Mouse (Mus musculus): ENCODE data around the gene Ncoa1. TPM values are rescaled to one million over a fixed set of nuclear protein-coding genes. Genes with fewer than 3 reads are reported as not detected.

Gene Ncoa1
- 16.4 and 21.0 TPM in 2 replicates for polyA plus RNA-seq (2015; fragmentation: Nextera tagmentation; extraction: Ambion mirVana)

DNA sequence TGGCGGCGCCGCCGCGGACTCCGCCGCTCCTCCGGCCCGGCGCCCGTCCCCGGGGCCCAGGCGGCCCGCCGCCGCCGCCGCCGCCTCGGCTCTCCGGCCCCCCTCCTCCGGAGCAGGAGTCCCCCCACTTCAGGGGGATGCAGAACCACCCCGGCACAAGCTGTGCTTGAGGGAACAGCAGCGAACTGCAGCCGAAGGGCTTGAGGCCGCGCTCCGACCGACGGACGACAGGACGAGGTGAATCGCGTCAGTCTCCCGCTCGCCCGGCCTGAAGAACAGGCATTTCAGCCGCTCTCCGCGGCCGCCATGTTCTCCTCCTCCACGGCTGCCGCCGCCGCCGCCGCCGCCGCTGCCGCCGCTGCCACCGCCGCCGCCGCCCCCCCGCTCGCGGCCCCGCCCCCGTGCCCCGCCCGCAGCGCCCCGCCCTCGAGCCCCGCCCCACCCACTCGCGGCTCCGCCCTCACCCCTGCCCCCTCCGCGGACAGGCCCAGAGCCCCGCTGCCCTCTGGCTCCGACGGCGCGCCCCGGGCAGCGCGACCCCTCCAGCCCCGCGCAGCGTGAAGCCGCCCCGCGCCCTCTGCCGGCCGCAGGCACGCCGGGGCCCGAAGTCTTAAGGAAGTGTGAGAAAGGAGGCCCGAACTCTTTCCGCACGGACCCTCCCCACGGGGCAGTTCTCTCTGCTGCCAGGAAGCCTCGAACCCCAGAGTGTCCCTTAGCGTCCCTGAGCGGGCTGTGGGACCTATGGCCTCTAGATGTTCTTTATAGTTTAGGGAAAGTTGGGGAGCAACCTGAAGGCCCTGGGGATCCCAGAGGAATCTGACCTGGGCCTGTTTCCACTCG lies at the start of gene Ncoa1:
TSS of gene Ncoa1 (minus strand) at position 351 of the 840 bp plus-strand sequence.
- H3K4me3 ChIP-seq (replicated peaks; ENCODE audit: low read length): peak within 1 kb of the TSS; percentile 91
- peaks cover 30% of the 10 kb centered on the region for H3K4me1 ChIP-seq (replicated peaks; ENCODE audit: control insufficient read depth, insufficient read depth, low read length)
- under 1% methylated on average over 50 of the region's 98 CpGs for WGBS
- H3K9ac ChIP-seq (replicated peaks; ENCODE audit: low read depth, low read length): peak within 1 kb of the TSS; percentile 98
- peak; percentile 71 for ATAC-seq
- H3K27me3 ChIP-seq (replicated peaks; ENCODE audit: control insufficient read depth, insufficient read depth, low read length): no peaks in the 10 kb centered on the region
- no peaks in the 10 kb centered on the region for H3K36me3 ChIP-seq (ENCODE audit: control insufficient read depth, insufficient read depth)
- peak within 1 kb of the TSS; percentile 98 for H3K27ac ChIP-seq (ENCODE audit: low read length)
- H3K4me2 ChIP-seq (ENCODE audit: low read length): peak within 1 kb of the TSS; percentile 95
- H3K9me3 ChIP-seq (ENCODE audit: control insufficient read depth, low read length): no peaks in the 10 kb centered on the region

- WGBS: 48% methylated on average over 6 of the region's 7 CpGs
- peak; percentile 14; the same call in 1 of the 2 replicates for ATAC-seq
- no peak overlapping the region for H3K4me3 ChIP-seq (replicated peaks; ENCODE audit: low read length)
- H3K4me2 ChIP-seq (ENCODE audit: low read length): no peak overlapping the region
- no peak overlapping the region for H3K9ac ChIP-seq (replicated peaks; ENCODE audit: low read depth, low read length)
- no peaks in the 10 kb centered on the region for H3K9me3 ChIP-seq (ENCODE audit: control insufficient read depth, low read length)
- no peaks in the 10 kb centered on the region for H3K27me3 ChIP-seq (replicated peaks; ENCODE audit: control insufficient read depth, insufficient read depth, low read length)
- H3K36me3 ChIP-seq (ENCODE audit: control insufficient read depth, insufficient read depth): no peaks in the 10 kb centered on the region
- H3K4me1 ChIP-seq (replicated peaks; ENCODE audit: control insufficient read depth, insufficient read depth, low read length): peaks cover 28% of the 10 kb centered on the region
- H3K27ac ChIP-seq (ENCODE audit: low read length): no peak overlapping the region
These were observed 47.6 kb upstream of the Ncoa1 start for GRCm38 (mm10) chr12:4524546-4524945.

DNA sequence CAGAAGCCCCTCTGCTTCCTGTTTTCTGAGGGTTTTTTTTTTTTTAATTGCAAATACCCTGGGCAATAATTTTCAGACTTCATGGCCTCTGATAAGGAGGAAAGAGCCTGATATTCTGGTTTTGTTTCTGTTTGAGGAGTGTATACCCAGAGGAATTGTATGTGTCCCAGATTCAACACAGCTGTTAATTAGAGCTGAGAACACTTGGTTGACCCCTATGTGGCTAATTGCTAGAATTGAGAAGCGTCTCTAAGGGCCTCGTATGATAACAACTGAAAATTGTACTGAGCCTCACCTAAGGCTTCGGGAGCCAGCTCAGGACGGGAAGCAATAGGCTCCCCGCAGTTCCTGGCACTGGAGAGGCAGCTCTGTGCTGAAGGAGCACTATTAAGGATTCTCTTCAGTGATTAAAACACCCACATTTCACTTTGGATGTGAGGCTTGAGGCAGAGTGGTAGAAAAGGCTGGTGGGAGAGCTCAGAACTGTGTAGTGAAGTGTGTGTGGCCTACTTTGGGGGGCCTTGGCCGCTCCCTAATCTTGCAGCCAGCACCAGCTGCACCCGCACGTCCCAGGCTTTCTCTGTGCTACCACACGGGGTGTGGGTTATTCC lies 46.8 kb upstream of the Ncoa1 start:
- Histone ChIP-seq H3K4me3 (replicated peaks; ENCODE audit: low read length) (no peak overlapping the region), H3K36me3 (ENCODE audit: control insufficient read depth, insufficient read depth) (no peaks in the 10 kb centered on the region), H3K27ac (ENCODE audit: low read length) (peak overlapping the region; percentile 76), H3K9me3 (ENCODE audit: control insufficient read depth, low read length) (no peaks in the 10 kb centered on the region), H3K9ac (replicated peaks; ENCODE audit: low read depth, low read length) (0 out of 2 replicates have a peak overlapping the region, but pooled peaks have one; percentile 24), H3K4me2 (ENCODE audit: low read length) (peak overlapping the region; percentile 26), H3K4me1 (replicated peaks; ENCODE audit: control insufficient read depth, insufficient read depth, low read length) (peaks cover 28% of the 10 kb centered on the region), H3K27me3 (replicated peaks; ENCODE audit: control insufficient read depth, insufficient read depth, low read length) (no peaks in the 10 kb centered on the region)
- WGBS: 6% methylated on average over 9 of the region's 9 CpGs
- peak; percentile 64 for ATAC-seq

DNA sequence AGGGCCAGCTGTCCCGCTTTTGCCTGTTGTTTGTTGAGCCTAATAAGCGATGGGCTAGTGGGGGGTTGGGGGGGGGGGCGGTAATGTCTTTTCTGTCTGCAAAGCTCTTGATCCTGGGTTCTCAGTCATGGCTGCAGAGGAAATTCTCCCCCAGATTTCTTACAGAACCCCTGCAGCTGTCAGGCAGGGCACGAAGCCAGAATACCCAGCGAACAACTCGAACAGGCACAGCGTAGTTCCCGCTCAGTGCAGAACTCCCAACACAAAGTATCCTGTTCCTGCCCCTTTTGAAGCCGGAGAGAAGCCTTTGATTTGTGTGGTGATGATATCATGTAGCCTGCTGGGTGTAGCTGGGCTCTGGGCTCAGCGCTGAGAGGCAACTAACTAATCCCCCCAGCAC lies 46.2 kb upstream of the Ncoa1 start:
- ATAC-seq: peak; percentile 90
- 1% methylated on average over 10 of the region's 10 CpGs for WGBS
- no peak overlapping the region for H3K4me3 ChIP-seq (replicated peaks; ENCODE audit: low read length)
- no peak overlapping the region for H3K9ac ChIP-seq (replicated peaks; ENCODE audit: low read depth, low read length)
- H3K4me2 ChIP-seq (ENCODE audit: low read length): peak overlapping the region; percentile 26
- H3K27ac ChIP-seq (ENCODE audit: low read length): peak overlapping the region; percentile 76
- H3K9me3 ChIP-seq (ENCODE audit: control insufficient read depth, low read length): no peaks in the 10 kb centered on the region
- no peaks in the 10 kb centered on the region for H3K27me3 ChIP-seq (replicated peaks; ENCODE audit: control insufficient read depth, insufficient read depth, low read length)
- peaks cover 28% of the 10 kb centered on the region for H3K4me1 ChIP-seq (replicated peaks; ENCODE audit: control insufficient read depth, insufficient read depth, low read length)
- no peaks in the 10 kb centered on the region for H3K36me3 ChIP-seq (ENCODE audit: control insufficient read depth, insufficient read depth)

DNA sequence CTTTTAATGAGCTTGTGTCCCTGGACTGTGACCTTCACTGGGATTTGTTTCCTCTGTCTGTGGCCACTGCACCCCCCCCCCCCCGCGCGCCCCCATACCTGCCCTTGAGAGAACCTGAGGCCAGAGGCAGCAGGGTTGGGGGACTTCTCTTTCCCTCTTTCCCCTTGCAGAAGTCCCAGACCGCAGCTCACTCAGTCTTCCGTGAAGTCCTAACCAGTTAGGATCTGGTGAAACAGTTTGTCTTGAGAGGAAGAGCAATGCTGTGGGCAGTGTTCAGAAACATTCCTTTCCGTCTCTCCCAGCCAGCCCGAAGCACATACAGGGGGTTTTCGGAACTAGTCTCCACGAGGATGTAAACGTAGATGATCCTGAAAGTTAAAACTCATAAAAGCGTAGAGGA lies 42.0 kb upstream of the Ncoa1 start:
- no peak for ATAC-seq
- Histone ChIP-seq H3K36me3 (ENCODE audit: control insufficient read depth, insufficient read depth) (no peaks in the 10 kb centered on the region), H3K4me2 (ENCODE audit: low read length) (no peak overlapping the region), H3K9ac (replicated peaks; ENCODE audit: low read depth, low read length) (no peak overlapping the region), H3K27me3 (replicated peaks; ENCODE audit: control insufficient read depth, insufficient read depth, low read length) (no peaks in the 10 kb centered on the region), H3K27ac (ENCODE audit: low read length) (no peak overlapping the region), H3K4me3 (replicated peaks; ENCODE audit: low read length) (no peak overlapping the region), H3K4me1 (replicated peaks; ENCODE audit: control insufficient read depth, insufficient read depth, low read length) (peaks cover 16% of the 10 kb centered on the region), H3K9me3 (ENCODE audit: control insufficient read depth, low read length) (no peaks in the 10 kb centered on the region)
- 82% methylated on average over 11 of the region's 11 CpGs for WGBS

DNA sequence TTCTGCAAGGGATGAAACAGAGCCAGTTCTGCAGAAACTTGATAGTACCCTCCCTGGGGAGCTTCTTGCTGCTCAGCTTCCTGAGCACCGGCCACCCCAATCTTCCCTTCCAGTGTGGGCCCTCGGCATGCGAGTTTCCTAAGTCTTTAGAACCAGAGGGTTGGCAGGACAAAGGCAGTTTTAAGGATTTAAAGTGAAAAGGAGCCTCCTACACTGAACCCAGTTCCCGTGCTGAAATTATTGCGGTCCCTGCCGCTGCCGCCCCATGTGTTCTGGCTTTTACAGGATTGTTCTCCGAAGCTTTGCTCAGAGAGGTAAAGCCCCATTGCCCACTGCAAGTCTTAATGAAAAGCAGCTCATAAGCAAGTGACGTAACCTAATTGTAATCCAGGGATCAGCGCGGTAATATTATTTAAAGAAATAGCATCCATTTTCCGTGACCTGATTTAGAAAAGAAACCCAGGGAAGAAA lies 32.6 kb upstream of the Ncoa1 start:
- Histone ChIP-seq H3K9ac (replicated peaks; ENCODE audit: low read depth, low read length) (peak overlapping the region; percentile 24), H3K36me3 (ENCODE audit: control insufficient read depth, insufficient read depth) (no peaks in the 10 kb centered on the region), H3K4me1 (replicated peaks; ENCODE audit: control insufficient read depth, insufficient read depth, low read length) (peaks cover 6% of the 10 kb centered on the region), H3K9me3 (ENCODE audit: control insufficient read depth, low read length) (no peaks in the 10 kb centered on the region), H3K4me2 (ENCODE audit: low read length) (peak overlapping the region; percentile 41), H3K27ac (ENCODE audit: low read length) (no peak overlapping the region), H3K27me3 (replicated peaks; ENCODE audit: control insufficient read depth, insufficient read depth, low read length) (no peaks in the 10 kb centered on the region), H3K4me3 (replicated peaks; ENCODE audit: low read length) (peak overlapping the region; percentile 24)
- ATAC-seq: peak; percentile 67; the same call in 1 of the 2 replicates
- 7% methylated on average over 12 of the region's 12 CpGs for WGBS

DNA sequence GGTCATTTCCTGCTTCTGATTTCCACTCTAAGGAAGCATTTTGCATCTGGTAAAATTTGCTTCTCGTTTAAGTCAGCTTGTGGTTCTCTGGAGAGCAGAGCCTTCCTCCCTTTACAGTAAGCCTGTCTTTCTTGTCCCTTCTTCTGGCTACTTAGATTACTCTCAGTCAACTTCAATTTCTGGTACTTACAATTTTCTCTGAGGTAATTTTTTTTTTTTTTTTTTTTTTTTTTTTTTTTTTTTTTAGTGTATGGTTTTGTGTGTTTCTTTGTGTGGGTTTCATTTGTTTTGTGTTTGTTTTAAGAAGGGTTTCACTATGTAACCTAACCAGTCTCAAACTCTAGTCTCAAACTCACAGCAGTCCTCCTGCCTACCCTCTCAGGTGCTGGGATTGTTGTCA lies 31.2 kb upstream of the Ncoa1 start:
- Histone ChIP-seq H3K36me3 (ENCODE audit: control insufficient read depth, insufficient read depth) (no peaks in the 10 kb centered on the region), H3K9me3 (ENCODE audit: control insufficient read depth, low read length) (no peaks in the 10 kb centered on the region), H3K27me3 (replicated peaks; ENCODE audit: control insufficient read depth, insufficient read depth, low read length) (no peaks in the 10 kb centered on the region), H3K27ac (ENCODE audit: low read length) (no peak overlapping the region), H3K4me3 (replicated peaks; ENCODE audit: low read length) (no peak overlapping the region), H3K4me1 (replicated peaks; ENCODE audit: control insufficient read depth, insufficient read depth, low read length) (peaks cover 12% of the 10 kb centered on the region), H3K9ac (replicated peaks; ENCODE audit: low read depth, low read length) (no peak overlapping the region), H3K4me2 (ENCODE audit: low read length) (no peak overlapping the region)
- 56% methylated on average over 1 of the region's 1 CpGs for WGBS
- ATAC-seq: no peak

DNA sequence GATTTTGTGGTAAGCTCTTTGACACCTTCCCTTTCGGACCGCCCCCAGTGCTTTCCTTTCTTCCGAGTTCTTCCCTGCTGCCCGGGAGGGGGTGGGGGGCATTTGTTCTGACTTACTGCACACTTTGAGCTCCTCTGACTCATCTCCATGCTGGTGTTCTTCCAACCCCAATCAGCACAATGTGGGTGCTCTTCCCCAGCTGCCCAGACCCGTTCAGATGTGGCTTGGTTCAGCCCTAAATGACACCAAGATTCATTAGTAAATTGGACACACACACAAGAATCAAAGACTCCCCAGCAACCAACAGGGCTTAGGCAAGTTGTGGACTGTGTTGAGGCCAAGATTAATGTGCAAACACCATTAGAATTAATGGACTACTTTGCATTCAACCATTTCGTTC lies 30.5 kb upstream of the Ncoa1 start:
- WGBS: 8% methylated on average over 6 of the region's 6 CpGs

GRCm38 (mm10) chr12:4506810-4507430 lies 29.9 kb upstream of the Ncoa1 start:
- Histone ChIP-seq H3K27ac (ENCODE audit: low read length) (no peak overlapping the region), H3K4me3 (replicated peaks; ENCODE audit: low read length) (no peak overlapping the region), H3K36me3 (ENCODE audit: control insufficient read depth, insufficient read depth) (no peaks in the 10 kb centered on the region), H3K4me2 (ENCODE audit: low read length) (no peak overlapping the region), H3K9ac (replicated peaks; ENCODE audit: low read depth, low read length) (no peak overlapping the region), H3K27me3 (replicated peaks; ENCODE audit: control insufficient read depth, insufficient read depth, low read length) (no peaks in the 10 kb centered on the region), H3K9me3 (ENCODE audit: control insufficient read depth, low read length) (no peaks in the 10 kb centered on the region), H3K4me1 (replicated peaks; ENCODE audit: control insufficient read depth, insufficient read depth, low read length) (peaks cover 14% of the 10 kb centered on the region)
- 37% methylated on average over 7 of the region's 7 CpGs for WGBS
- no peak for ATAC-seq

More for the DNA sequence above, 30.5 kb upstream of the Ncoa1 start:
- H3K9me3 ChIP-seq (ENCODE audit: control insufficient read depth, low read length): no peaks in the 10 kb centered on the region
- H3K27ac ChIP-seq (ENCODE audit: low read length): no peak overlapping the region
- peak; percentile 27; the same call in 1 of the 2 replicates for ATAC-seq
- H3K36me3 ChIP-seq (ENCODE audit: control insufficient read depth, insufficient read depth): no peaks in the 10 kb centered on the region
- H3K9ac ChIP-seq (replicated peaks; ENCODE audit: low read depth, low read length): no peak overlapping the region
- peaks cover 12% of the 10 kb centered on the region for H3K4me1 ChIP-seq (replicated peaks; ENCODE audit: control insufficient read depth, insufficient read depth, low read length)
- no peak overlapping the region for H3K4me2 ChIP-seq (ENCODE audit: low read length)
- H3K27me3 ChIP-seq (replicated peaks; ENCODE audit: control insufficient read depth, insufficient read depth, low read length): no peaks in the 10 kb centered on the region
- no peak overlapping the region for H3K4me3 ChIP-seq (replicated peaks; ENCODE audit: low read length)
